Mouse (Mus musculus): ENCODE data around the gene Tmc3.
A peak's percentile ranks its signal among the peaks of the same experiment; 100 is the strongest.

Tmc3 gene

DNA sequence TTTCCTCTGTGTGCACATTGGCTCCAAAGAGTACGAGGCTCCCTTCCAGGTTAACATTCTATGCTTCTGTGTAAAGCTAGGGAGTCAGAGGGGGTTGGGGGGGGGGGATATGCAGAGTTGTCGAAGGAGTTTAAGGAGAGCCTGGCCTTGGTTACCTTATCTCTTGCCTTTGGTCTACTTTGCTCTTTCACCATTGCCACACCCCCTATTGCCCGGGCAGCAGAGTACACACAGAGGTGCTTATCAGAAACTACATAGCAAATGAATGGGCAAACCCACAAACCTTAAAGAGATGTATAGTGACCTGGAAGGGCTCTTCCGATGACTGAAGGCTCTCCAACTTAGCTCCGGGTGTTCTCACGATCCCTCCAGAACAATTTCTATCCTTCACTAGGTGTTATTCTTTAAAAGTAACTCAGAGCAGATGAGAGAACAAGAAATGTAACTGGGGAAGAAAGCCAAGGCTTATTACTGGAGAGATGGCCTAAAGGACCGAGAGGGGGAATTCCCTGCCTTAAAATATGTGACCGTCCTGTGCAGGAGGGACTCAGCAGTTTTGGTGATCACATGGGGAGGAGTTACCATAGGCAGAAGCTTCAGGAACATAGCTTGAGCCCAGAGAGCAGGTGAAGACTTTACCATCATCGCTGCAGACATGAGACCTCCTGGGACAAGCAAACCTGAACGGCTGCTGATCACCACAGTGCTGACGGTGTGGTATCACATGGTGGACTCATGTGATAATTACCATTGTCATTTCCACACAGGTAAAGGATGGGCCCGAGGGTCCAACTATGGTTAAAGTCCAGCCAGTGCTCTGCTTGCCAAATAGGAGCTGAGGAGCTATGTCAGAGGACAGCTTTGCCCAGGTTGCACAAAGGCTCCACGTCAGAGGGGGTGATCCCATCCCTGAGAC lies 14.5 kb downstream of the Tmc3 start:
- no peak for DNase-seq (ENCODE audit: low read depth)

DNA sequence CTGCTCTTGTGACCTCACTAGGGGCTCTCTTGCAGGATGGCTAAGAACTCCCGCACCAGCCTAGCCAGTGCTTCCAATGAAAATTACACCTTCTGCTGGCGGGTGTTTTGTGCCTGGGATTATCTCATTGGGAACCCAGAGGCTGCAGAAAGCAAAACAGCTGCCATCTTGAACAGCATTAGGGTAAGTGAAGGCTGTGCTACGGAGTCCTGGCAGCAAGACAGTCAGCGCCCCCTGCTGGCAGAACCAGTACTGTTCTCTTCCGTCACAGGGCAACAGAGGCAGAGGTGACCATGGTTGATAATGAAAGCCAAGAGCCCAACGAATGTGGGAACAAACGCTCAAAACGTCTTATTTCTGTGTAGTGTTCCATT lies 15.2 kb downstream of the Tmc3 start:
- peak; percentile 20 for DNase-seq (ENCODE audit: low read depth)

- DNase-seq (ENCODE audit: low read depth): no peak
These were observed 19.6 kb downstream of the Tmc3 start for GRCm38 (mm10) chr7:83604180-83604944.

GRCm38 (mm10) chr7:83606796-83607195 lies 22.1 kb downstream of the Tmc3 start:
- no peak for DNase-seq (ENCODE audit: low read depth)

GRCm38 (mm10) chr7:83609891-83610290 lies 25.2 kb downstream of the Tmc3 start:
- no peak for DNase-seq (ENCODE audit: low read depth)

DNA sequence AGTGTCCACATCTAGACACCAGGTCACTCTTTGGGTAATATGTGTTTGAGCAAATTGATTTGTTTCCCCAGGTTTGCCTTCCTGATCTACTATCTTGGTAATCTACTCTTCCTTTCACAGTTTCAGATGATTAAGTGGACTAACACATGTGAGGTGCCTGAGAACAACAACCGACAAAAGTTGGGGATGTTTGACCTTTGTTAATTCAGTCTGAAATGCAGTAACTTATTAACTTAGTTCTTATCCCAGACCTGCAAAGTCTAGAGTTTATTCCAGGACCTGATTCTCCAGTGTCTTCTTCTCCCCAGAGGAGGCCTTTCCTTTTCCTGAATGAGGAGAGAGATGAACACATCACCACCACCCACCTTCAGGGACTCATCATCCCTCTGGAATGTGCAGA lies 27.2 kb downstream of the Tmc3 start:
- DNase-seq (ENCODE audit: low read depth): no peak

GRCm38 (mm10) chr7:83615272-83615671 lies 30.5 kb downstream of the Tmc3 start:
- no peak for DNase-seq (ENCODE audit: low read depth)

- no peak for DNase-seq (ENCODE audit: low read depth)
These were observed 31.1 kb downstream of the Tmc3 start for GRCm38 (mm10) chr7:83615815-83616214.

GRCm38 (mm10) chr7:83616268-83616667 lies 31.5 kb downstream of the Tmc3 start:
- no peak for DNase-seq (ENCODE audit: low read depth)

DNA sequence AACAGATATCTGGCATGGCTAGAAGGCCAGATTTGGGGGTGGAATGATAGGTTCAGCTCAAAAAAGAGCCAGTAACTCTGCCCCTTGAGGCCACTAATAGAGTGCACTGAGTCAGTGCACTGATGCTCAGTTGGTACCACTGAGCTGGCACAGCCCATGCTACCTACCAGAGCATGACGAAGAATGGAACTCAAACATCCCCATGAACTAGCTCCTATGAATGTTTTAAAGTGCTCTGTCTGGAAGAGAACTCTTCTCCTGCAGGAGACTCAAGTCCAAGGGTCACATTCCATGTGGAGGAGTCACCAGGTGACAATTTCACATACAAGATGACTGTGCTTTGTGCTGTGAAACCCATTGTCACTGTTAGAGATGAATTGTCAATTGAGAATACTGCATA lies 34.0 kb downstream of the Tmc3 start:
- no peak for DNase-seq (ENCODE audit: low read depth)

DNA sequence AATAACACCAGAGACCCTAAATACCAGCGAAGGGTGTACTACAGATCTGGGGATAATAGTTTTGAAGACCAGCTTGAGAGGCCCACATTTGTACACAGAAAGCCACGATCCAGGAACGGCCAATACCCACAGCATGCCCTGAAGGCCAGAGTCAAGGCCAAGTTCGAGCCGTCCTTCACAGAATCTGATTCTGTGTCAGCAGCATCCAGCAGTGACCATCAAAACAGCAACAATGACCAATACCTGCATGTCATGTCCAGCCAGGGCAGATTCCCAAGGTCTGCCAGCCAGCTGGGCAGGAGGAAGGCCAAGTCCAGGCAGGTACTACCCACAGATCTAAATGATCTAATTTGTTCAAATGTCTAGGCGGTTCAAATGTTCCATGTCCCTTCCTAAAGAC lies 37.9 kb downstream of the Tmc3 start:
- DNase-seq (ENCODE audit: low read depth): no peak

DNA sequence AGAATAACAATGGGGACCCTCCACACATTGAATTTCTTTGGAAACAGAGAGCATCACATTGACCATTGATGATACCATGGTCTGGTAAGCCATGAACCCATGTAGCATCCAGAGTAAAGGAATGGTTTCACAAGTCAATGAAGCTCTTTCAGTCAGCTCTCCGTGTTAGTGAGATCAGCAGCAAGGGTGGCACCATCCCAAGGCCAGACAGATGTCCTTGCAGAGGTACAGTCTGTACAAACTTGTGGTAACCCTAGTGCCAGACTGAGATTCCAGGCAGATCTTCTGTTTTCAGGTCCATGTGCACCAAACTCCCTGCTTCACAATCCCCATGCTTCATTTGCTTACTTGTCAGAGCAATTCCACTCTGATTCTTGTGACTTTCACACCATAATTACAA lies 39.3 kb downstream of the Tmc3 start:
- DNase-seq (ENCODE audit: low read depth): no peak

- no peak for DNase-seq (ENCODE audit: low read depth)
These were observed 42.0 kb downstream of the Tmc3 start for GRCm38 (mm10) chr7:83626557-83627257.

- DNase-seq (ENCODE audit: low read depth): no peak
These were observed 42.6 kb downstream of the Tmc3 start for GRCm38 (mm10) chr7:83627369-83627768.

GRCm38 (mm10) chr7:83631073-83631827 lies 46.5 kb downstream of the Tmc3 start:
- DNase-seq (ENCODE audit: low read depth): no peak

DNA sequence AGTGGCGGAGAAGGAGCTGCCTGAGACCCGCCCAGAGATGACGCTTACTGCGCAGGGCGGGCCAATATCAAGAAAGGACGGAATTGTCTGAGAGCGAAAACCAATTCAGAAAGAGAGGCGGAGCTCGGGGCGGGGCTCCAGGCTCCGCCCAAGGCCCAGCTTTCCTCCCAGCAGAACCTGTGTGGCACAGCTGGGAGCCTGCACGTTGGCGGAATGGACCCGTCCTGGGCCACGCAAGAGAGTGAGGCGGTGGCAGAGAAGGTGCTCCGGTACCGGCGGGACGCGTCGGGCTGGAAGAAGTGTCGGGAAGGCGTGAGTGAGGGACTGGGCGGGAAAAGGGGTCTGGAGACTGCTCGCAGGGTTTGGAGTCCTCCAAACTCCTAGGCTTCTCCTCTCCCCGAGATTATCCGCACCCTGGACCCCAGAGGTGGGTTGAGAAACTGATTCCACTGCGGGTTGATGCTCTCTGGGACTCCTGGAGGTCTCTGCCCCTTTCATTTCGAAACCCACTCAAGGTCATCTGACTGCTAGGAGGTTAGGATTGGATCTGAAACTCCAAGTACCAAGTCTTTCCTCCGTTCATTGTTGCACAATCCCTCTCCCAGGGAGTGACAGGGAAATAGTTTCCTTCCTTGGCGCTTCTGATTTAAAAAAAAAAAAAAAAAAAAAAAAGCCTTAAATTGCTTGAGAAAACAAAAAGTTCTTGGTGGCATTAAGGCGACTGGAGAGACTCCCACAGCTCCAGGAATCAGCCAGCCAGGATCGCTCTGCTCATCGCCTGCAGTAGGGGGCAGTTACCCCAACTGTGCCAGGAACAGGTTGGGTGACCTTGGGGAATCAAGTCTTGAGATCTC lies 47.3 kb downstream of the Tmc3 start, which contains the start of gene Stard5:
Stard5 (plus strand) TSS at position 132 of the 854 bp plus-strand sequence.
- peak; percentile 86 for DNase-seq (ENCODE audit: low read depth)

DNA sequence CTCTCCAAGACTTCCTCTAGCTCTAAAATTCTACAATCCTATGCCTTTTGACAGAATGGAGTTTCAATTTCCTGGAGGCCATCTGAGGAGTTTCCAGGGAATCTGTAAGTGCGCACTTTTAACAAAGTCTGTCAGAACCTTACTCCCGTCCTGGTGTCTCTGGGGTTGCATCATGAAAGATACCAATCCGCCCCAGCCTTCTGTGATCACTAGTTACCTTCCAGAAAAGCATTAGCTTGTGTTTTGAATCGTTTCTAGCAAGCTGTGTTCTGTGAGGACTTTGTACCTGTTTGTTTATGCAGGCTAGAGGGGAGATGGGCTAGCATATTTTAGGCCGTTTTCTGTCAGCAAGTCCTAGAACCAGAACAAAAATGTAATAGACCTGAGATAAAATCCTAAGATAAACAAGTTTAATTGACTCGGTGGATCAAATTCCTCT lies 48.0 kb downstream of the Tmc3 start:
- no peak for DNase-seq (ENCODE audit: low read depth)

DNA sequence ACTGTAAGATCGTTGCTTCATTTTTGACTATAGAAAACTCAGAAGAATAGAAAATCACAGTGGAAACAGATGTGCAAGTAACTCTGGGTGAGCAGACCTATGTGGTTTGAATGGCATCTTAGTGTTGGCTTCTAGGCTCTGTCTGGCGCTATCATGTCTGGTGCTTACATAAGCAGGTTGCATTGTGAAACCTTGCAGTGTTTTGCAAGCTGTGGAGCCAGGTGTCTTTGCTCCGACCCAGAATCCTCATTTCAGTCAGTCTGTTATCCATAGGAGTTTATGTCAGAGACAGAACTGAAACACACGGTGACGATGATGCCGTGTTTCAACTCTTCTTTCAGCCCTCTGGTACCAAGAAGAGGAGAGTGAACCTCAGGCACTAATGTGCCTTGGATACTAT lies 49.1 kb downstream of the Tmc3 start:
- DNase-seq (ENCODE audit: low read depth): no peak

GRCm38 (mm10) chr7:83635726-83636125 lies 51.0 kb downstream of the Tmc3 start:
- no peak for DNase-seq (ENCODE audit: low read depth)

DNA sequence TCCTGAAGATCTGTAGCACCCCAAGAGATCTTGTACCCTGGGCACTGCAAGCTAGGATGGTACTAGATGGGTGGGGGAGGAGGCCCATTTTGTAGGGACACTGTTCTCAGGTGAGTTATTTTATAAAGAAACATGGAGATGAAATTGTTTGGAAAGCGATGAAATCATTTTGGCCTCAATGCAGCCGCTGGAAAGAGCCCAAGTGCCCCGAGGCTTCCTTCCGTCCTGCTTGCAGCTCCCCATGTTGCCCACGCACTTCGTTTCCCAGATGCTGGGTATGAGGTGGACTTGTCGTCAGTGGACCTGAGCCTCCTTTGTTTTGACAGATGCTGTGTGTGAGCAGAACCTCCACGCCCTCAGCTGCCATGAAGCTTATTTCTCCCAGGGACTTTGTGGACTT lies 51.7 kb downstream of the Tmc3 start:
- DNase-seq (ENCODE audit: low read depth): no peak
